Mouse (Mus musculus): ENCODE measurements around the gene Grk5.

- no peak for TF ChIP-seq CTCF (conservative IDR thresholded peaks at IDR 0.05; ENCODE audit: low read length)
- no peak for TF ChIP-seq NANOG (IDR thresholded peaks at IDR 0.05; ENCODE audit: borderline replicate concordance, low read length)
Measured at GRCm38 (mm10) chr19:61096776-61097175, 207.2 kb downstream of the Grk5 start.
